Mouse (Mus musculus) ES-E14 (cell line): Measurements from ENCODE around the gene Ms4a4a.

ENCODE experiments used
- CHD2 ChIP-seq: IDR thresholded peaks from 2 replicates; pipeline ENCODE4 v1.6.1; 2014; ENCODE audit warnings: mild to moderate bottlenecking, low read depth, low read length, inconsistent platforms
- HCFC1 ChIP-seq: IDR thresholded peaks from 2 replicates; pipeline ENCODE4 v1.6.1; 2012; ENCODE audit warnings: low read length, inconsistent platforms, borderline replicate concordance; ENCODE audit not compliant: insufficient read depth
- ZNF384 ChIP-seq: IDR thresholded peaks from 2 replicates; pipeline ENCODE4 v1.6.1; 2012; ENCODE audit warnings: low read depth, low read length, inconsistent platforms

- TF ChIP-seq ZNF384 (no peak), HCFC1 (no peak), CHD2 (no peak)
These were observed 20.4 kb downstream of the Ms4a4a start for GRCm38 (mm10) chr19:11395769-11396168.
